Mouse (Mus musculus) limb, embryonic 12.5 days (tissue): Measurements from ENCODE around the gene Daam1. TPM values are rescaled to one million over a fixed set of nuclear protein-coding genes. Genes with fewer than 3 reads are reported as not detected.

ENCODE experiments used
- ATAC-seq: fragments of 200-750 bp; cut with Nextera tagmentation; 2 replicates; pipeline ENCODE4 v1.8.0; 2017; ENCODE audit warnings: low read depth, moderate TSS enrichment; ENCODE audit not compliant: insufficient number of reproducible peaks, insufficient read depth, low FRiP score, low TSS enrichment
- H3K27ac ChIP-seq: fragments of 300-500 bp; sonication (generic); 2 replicates; pipeline ENCODE4 v1.5.1; 2016; ENCODE audit warnings: mild to moderate bottlenecking, moderate library complexity
- H3K27me3 ChIP-seq: fragments of 300-500 bp; sonication (generic); 2 replicates; pipeline ENCODE4 v1.6.1; 2016; ENCODE audit warnings: mild to moderate bottlenecking, moderate library complexity
- H3K36me3 ChIP-seq: fragments of 300-500 bp; sonication (generic); 2 replicates; pipeline ENCODE4 v1.6.1; 2016; ENCODE audit warnings: mild to moderate bottlenecking, moderate library complexity
- H3K4me1 ChIP-seq: fragments of 300-500 bp; sonication (generic); replicated peaks from 2 replicates; pipeline ENCODE4 v1.6.1; 2016
- H3K4me2 ChIP-seq: fragments of 300-500 bp; sonication (generic); 2 replicates; pipeline ENCODE4 v1.6.1; 2016; ENCODE audit warnings: mild to moderate bottlenecking, moderate library complexity
- H3K4me3 ChIP-seq: fragments of 300-500 bp; sonication (generic); replicated peaks from 2 replicates; pipeline ENCODE4 v1.5.1; 2016; ENCODE audit warnings: mild to moderate bottlenecking
- H3K9ac ChIP-seq: fragments of 300-500 bp; sonication (generic); replicated peaks from 2 replicates; pipeline ENCODE4 v1.6.1; 2016; ENCODE audit warnings: mild to moderate bottlenecking, moderate library complexity
- H3K9me3 ChIP-seq: fragments of 300-500 bp; sonication (generic); 2 replicates; pipeline ENCODE4 v1.6.1; 2016; ENCODE audit warnings: mild to moderate bottlenecking, moderate library complexity
- WGBS: fragments of 180-500 bp; shearing (Covaris S2); methylation state at CpG from one replicate; pipeline ENCODE4 v1.1.7; 2016; 5-methylcytosine and 5-hydroxymethylcytosine counted together
- polyA plus RNA-seq: library from polyadenylated mRNA; unstranded; fragments of >200 nt; fragmentation: Nextera tagmentation; extraction: Ambion mirVana; gene quantifications from 2 replicates; pipeline ENCODE4 v1.2.1, GENCODE M21; 2016

Daam1 gene
- polyA plus RNA-seq, 1 experiment from 2014 or later, result 8.2 TPM

DNA sequence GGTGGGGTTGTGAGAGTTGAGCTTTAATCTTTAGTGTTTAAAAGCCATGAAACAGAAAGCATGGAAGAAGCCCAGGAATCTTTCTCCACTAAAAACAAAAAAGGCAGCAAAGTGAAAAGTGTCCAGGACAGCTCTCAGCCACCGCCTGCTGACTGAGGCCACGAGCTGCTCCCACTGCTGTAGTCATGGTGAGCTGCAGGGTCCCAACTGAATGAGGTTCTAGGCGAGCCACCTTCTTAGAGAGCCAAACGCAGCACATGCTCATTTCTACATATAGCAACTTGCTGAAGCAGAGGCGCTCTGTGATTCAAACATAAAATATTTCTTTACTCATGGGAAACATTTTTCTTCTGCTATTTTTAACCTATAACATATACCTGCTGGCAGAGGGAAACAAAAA lies 150.9 kb downstream of the Daam1 start:
- no peak for ATAC-seq
- H3K27me3 ChIP-seq, result no peaks in the 10 kb centered on the region
- WGBS, result 78% methylated on average over 5 of the region's 5 CpGs
- H3K4me2 ChIP-seq, result no peak overlapping the region
- no peak overlapping the region for H3K4me3 ChIP-seq
- peaks cover 70% of the 10 kb centered on the region for H3K36me3 ChIP-seq
- no peak overlapping the region for H3K27ac ChIP-seq
- no peaks in the 10 kb centered on the region for H3K9me3 ChIP-seq
- H3K9ac ChIP-seq, result no peak overlapping the region
- no peaks in the 10 kb centered on the region for H3K4me1 ChIP-seq

DNA sequence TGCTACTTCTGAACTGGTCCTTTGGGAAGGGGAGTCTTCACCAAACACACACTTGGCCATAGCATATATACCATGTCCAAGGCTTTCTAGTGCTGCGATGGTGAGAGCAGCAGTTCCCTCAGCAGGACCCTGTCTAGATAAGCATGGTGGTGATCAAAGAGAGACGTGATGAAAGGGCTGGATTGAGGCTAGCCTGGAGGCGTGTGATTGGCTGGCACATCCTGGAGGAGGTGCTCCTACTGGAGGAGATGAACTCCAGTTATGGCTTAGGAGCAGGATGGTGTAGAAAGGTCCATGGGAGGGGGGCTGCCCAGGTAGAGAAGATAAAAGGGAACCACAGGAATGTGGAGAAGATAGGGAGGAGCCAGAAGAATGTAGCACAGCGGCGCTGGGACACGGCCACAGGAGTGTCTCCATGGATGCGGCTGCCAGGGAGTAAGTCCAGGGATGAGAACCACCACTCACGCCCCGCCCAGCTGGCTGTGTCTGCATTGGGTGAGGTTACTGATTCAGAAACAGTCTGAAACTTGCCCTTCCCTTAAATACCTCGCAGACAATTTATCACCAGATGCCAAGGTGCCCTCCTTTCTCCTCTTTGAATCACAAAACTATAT lies 152.3 kb downstream of the Daam1 start:
- H3K4me2 ChIP-seq, result no peak overlapping the region
- H3K36me3 ChIP-seq, result peaks cover 58% of the 10 kb centered on the region
- no peak overlapping the region for H3K27ac ChIP-seq
- H3K4me3 ChIP-seq, result no peak overlapping the region
- H3K27me3 ChIP-seq, result no peaks in the 10 kb centered on the region
- H3K9ac ChIP-seq, result no peak overlapping the region
- no peak for ATAC-seq
- H3K4me1 ChIP-seq, result no peaks in the 10 kb centered on the region
- H3K9me3 ChIP-seq, result no peaks in the 10 kb centered on the region
- 79% methylated on average over 10 of the region's 10 CpGs for WGBS

DNA sequence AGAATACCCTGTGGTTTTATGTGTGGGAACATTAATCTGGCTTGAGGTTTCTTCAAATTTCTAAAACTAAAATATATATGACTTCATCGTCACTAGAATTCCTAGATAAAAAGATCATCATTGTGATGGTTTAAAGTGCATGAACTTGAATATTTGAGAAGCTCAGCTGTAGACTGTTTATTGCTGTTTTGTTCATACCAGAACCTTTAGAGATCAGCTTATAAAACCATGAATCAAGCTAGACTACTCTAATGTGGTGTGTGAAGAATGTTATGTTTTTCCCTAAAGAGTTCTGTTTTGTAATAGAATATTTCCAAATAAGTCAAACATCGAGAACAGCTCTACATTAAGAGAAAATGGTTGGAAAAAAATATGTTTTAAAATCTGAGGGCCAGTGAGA lies 156.3 kb downstream of the Daam1 start:
- Histone ChIP-seq H3K4me2 (no peak overlapping the region), H3K27ac (no peak overlapping the region), H3K27me3 (no peaks in the 10 kb centered on the region), H3K9me3 (no peaks in the 10 kb centered on the region), H3K36me3 (peaks cover 70% of the 10 kb centered on the region), H3K4me3 (no peak overlapping the region), H3K4me1 (no peaks in the 10 kb centered on the region), H3K9ac (no peak overlapping the region)
- WGBS, result 95% methylated on average over 2 of the region's 2 CpGs
- no peak for ATAC-seq

DNA sequence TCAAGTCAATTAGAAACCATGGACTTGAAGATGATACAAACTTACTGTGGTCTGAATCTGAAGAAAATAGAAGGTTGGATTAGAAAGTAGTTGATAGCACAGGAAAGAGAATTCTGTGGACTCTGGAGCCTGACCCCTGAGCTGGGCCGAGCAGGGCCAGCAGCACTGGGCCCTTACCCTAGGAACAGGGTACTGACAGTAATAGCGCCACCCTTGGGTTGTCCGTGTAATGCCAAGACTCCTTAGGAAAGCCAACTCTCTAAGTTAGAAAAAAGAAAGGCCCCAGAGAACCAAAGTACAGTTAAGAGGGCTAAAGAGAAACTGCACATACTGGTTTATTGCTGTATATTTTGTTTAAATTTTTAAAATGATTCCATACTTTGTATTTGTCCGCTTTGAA lies 157.0 kb downstream of the Daam1 start:
- H3K4me2 ChIP-seq, result no peak overlapping the region
- H3K27ac ChIP-seq, result no peak overlapping the region
- no peaks in the 10 kb centered on the region for H3K27me3 ChIP-seq
- WGBS, result 83% methylated on average over 4 of the region's 4 CpGs
- no peak overlapping the region for H3K9ac ChIP-seq
- H3K4me1 ChIP-seq, result no peaks in the 10 kb centered on the region
- H3K4me3 ChIP-seq, result no peak overlapping the region
- H3K9me3 ChIP-seq, result no peaks in the 10 kb centered on the region
- peaks cover 70% of the 10 kb centered on the region for H3K36me3 ChIP-seq
- no peak for ATAC-seq

DNA sequence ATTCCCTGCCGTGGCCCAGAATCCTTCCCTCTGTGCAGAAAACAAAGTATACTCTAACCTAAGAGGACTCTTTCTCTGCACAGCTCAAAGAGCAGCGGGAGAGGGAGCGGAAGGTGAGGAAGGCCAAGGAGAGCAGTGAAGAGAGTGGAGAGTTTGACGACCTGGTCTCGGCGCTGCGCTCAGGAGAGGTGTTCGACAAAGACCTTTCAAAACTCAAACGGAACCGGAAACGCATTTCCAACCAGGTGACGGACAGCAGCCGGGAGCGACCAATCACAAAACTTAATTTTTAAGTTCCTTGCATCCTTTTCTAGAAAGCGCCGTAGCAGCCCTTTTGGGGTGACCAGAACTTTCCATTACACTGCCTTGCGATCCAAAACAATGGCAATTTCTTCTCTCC lies 158.7 kb downstream of the Daam1 start:
- WGBS, result 97% methylated on average over 17 of the region's 17 CpGs
- H3K9ac ChIP-seq, result no peak overlapping the region
- H3K27me3 ChIP-seq, result no peaks in the 10 kb centered on the region
- no peak for ATAC-seq
- H3K36me3 ChIP-seq, result peaks cover 62% of the 10 kb centered on the region
- no peaks in the 10 kb centered on the region for H3K9me3 ChIP-seq
- H3K27ac ChIP-seq, result no peak overlapping the region
- H3K4me3 ChIP-seq, result no peak overlapping the region
- no peaks in the 10 kb centered on the region for H3K4me1 ChIP-seq
- no peak overlapping the region for H3K4me2 ChIP-seq

DNA sequence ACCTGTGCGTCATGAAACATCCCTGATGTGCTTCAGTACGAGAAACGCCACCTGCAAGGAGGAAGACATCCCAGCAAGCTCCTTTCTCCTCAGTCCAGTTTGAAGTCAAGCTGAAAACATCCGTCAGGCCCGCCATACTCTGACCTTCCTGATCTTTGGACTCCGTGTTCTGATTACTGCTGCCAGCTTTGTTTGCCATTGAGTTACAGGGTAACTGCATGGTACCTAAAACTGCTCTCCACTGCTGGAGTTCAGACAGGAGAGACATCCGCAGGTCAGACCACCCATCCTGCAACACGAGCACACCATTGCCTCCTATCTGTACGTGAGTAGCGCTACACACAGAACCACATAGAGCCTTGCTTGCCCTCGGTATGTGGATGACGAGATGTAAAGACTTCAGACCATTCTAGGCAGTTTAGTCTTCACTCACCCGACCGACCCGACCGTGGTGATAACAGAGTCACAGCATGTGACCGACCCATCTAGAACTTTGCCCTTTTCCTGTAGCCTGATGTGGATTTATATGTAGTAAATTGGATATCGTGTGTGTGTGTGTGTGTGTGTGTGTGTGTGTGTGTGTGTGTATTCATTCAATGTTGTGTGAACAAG lies 161.8 kb downstream of the Daam1 start:
- Histone ChIP-seq H3K4me2 (no peak overlapping the region), H3K27me3 (no peaks in the 10 kb centered on the region), H3K4me3 (no peak overlapping the region), H3K36me3 (peaks cover 43% of the 10 kb centered on the region), H3K27ac (no peak overlapping the region), H3K4me1 (no peaks in the 10 kb centered on the region), H3K9ac (no peak overlapping the region), H3K9me3 (no peaks in the 10 kb centered on the region)
- WGBS, result 91% methylated on average over 18 of the region's 18 CpGs
- ATAC-seq, result no peak

DNA sequence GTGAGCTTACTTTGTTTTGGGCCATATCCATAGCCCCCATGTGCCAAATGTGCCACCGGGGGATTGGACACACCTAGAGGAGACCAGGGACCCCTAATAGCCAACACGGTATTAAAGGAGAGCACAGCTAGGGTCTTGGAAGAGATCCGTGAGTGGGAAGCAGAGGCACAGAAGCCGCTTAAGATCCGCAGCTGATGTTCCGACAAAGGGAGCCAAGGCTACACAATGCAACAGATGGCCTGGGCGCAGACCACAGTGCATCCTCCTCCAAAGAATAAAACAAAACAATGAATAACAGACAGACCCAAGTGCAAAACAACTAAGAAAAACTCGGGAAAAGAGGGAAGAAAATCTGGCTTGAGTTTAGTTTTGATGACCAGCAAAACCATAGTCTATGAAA lies 165.0 kb downstream of the Daam1 start:
- no peaks in the 10 kb centered on the region for H3K4me1 ChIP-seq
- H3K9ac ChIP-seq, result no peak overlapping the region
- no peak overlapping the region for H3K4me3 ChIP-seq
- H3K27me3 ChIP-seq, result no peaks in the 10 kb centered on the region
- no peak for ATAC-seq
- peaks cover 21% of the 10 kb centered on the region for H3K36me3 ChIP-seq
- H3K4me2 ChIP-seq, result no peak overlapping the region
- 86% methylated on average over 8 of the region's 8 CpGs for WGBS
- no peaks in the 10 kb centered on the region for H3K9me3 ChIP-seq
- no peak overlapping the region for H3K27ac ChIP-seq

DNA sequence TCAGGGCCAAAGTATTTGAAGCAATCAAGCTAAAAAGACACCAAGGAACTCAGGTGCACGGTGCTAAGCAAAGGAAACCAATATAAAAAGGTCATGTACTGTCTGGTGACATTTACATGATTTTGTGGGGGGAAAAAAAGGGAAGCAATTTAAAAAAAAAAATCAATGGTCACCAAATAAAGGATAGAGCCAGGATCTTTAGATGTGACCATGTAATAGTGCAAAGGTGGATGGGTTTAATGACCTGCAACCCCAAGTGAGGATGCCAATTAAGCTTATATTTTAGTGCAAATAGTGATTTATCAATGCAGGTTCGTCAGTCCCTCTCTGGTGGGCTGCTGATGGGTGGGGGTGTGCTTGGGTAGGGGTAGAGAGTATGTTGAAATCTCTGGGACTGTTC lies 166.0 kb downstream of the Daam1 start:
- Histone ChIP-seq H3K9ac (no peak overlapping the region), H3K9me3 (no peaks in the 10 kb centered on the region), H3K4me1 (no peaks in the 10 kb centered on the region), H3K27ac (no peak overlapping the region), H3K4me3 (no peak overlapping the region), H3K27me3 (no peaks in the 10 kb centered on the region), H3K36me3 (peaks cover 16% of the 10 kb centered on the region), H3K4me2 (no peak overlapping the region)
- ATAC-seq, result no peak
- WGBS, result 64% methylated on average over 2 of the region's 2 CpGs

DNA sequence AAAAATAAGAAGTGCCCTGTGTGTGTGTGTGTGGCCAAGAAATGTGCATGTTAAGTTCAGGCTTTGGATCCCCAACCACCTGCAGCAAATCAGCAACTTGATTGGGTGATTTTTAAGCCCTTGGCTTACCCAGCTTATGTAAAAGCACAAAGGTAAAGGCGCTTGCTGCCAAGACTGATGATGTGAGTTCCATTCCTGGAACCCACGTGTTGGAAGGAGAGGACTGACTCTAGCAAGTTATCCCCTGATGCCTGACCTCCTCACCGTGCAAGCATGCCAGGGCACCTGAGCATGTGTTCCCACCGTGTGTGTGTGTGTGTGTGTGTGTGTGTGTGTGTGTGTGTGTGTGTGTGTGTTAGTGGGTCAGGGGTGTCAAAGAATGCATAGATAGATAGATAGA lies 166.5 kb downstream of the Daam1 start:
- ATAC-seq, result no peak
- Histone ChIP-seq H3K9ac (no peak overlapping the region), H3K27me3 (no peaks in the 10 kb centered on the region), H3K4me2 (no peak overlapping the region), H3K27ac (no peak overlapping the region), H3K36me3 (peaks cover 13% of the 10 kb centered on the region), H3K4me3 (no peak overlapping the region), H3K4me1 (no peaks in the 10 kb centered on the region), H3K9me3 (no peaks in the 10 kb centered on the region)
- WGBS, result 64% methylated on average over 4 of the region's 4 CpGs

DNA sequence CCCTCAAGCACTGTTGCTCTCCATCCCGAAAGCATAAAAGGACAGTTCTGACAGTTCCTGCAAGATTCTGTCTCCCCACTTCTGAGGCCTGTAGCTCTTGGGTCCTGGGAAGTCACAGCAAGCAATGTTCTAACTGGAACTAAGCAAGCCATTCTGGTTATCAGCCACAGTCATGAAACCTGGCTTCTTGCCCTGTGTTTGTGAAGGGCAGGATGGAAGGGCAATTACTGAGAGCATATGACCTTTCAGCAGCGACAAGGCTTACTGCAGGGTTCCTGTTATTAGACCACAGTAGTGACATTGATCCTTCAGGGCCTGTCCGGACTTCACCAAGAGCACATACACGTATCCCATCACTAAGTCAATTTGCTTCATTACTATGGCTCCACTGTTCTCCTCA lies 167.8 kb downstream of the Daam1 start:
- ATAC-seq, result no peak
- H3K4me3 ChIP-seq, result no peak overlapping the region
- 81% methylated on average over 4 of the region's 4 CpGs for WGBS

DNA sequence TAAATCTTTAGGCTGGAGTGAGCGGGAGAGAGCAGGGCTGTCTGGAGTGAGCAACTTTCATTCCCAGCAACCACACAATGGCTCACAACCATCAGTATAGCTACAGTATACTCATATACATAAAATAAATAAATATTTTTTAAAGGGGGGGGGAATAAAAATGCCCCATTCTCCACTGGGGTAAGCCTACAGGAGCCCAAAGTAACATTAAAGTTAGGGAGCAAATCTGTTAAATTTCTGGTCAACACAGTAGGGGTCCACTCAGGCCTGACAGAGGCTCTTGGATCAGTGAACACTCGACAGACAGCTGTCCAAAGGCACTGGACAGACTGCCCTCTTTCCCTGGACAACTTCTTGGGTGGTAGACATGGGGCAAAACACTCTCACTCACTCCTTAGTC lies 168.8 kb downstream of the Daam1 start:
- H3K4me2 ChIP-seq, result no peak overlapping the region
- 89% methylated on average over 2 of the region's 2 CpGs for WGBS
- no peak for ATAC-seq
- no peaks in the 10 kb centered on the region for H3K36me3 ChIP-seq
- H3K9ac ChIP-seq, result no peak overlapping the region
- H3K27ac ChIP-seq, result no peak overlapping the region
- no peak overlapping the region for H3K4me3 ChIP-seq
- H3K9me3 ChIP-seq, result no peaks in the 10 kb centered on the region
- H3K27me3 ChIP-seq, result no peaks in the 10 kb centered on the region
- no peaks in the 10 kb centered on the region for H3K4me1 ChIP-seq

More for the DNA sequence above, 167.8 kb downstream of the Daam1 start:
- Histone ChIP-seq H3K27me3 (no peaks in the 10 kb centered on the region), H3K27ac (no peak overlapping the region), H3K36me3 (peaks cover 2% of the 10 kb centered on the region; the same call in 1 of the 2 replicates), H3K4me2 (no peak overlapping the region), H3K4me1 (no peaks in the 10 kb centered on the region), H3K9ac (no peak overlapping the region), H3K9me3 (no peaks in the 10 kb centered on the region)

DNA sequence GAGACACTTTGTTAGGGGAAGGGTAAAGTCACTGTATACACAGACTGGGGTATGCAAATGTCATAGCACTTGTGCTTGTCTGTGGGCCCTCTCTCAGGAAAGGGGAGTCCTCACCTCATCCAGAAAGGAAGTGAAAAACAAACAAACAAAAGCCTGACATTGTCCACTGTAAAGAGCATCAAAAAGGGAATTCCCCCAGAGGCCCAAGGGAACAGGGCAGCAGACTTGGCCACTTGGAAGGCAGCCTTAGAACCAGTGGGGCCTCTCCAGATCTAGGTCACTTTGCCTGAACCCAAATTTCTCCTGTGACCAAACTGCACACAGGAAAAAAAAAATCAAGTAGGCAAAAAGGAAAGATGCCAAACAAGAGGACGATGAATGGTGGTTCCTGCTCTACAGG lies 170.9 kb downstream of the Daam1 start:
- no peak overlapping the region for H3K4me2 ChIP-seq
- no peaks in the 10 kb centered on the region for H3K27me3 ChIP-seq
- WGBS, result 85% methylated on average over 1 of the region's 1 CpGs
- H3K9me3 ChIP-seq, result no peaks in the 10 kb centered on the region
- no peaks in the 10 kb centered on the region for H3K4me1 ChIP-seq
- H3K9ac ChIP-seq, result no peak overlapping the region
- no peak overlapping the region for H3K4me3 ChIP-seq
- no peak overlapping the region for H3K27ac ChIP-seq
- H3K36me3 ChIP-seq, result no peaks in the 10 kb centered on the region
- no peak for ATAC-seq
